Mouse (Mus musculus): ENCODE data around the gene 4930432K21Rik.

4930432K21Rik gene

GRCm38 (mm10) chr8:84193566-84193965, 45.7 kb downstream of the 4930432K21Rik start:
- no peak for DNase-seq

GRCm38 (mm10) chr8:84194224-84194743, 46.5 kb downstream of the 4930432K21Rik start:
- no peak for DNase-seq

- peak; percentile 88 for DNase-seq
These were observed 49.5 kb downstream of the 4930432K21Rik start for GRCm38 (mm10) chr8:84197141-84197921.

- peak; percentile 96 for DNase-seq
These were observed 50.3 kb downstream of the 4930432K21Rik start for GRCm38 (mm10) chr8:84197922-84198774.

GRCm38 (mm10) chr8:84198871-84199270, 51.0 kb downstream of the 4930432K21Rik start:
- DNase-seq = no peak

GRCm38 (mm10) chr8:84199348-84200125, 51.7 kb downstream of the 4930432K21Rik start:
- peak; percentile 37 for DNase-seq

- DNase-seq = peak; percentile 40
These were observed 52.3 kb downstream of the 4930432K21Rik start for GRCm38 (mm10) chr8:84200126-84200555.

GRCm38 (mm10) chr8:84200652-84201544, 53.1 kb downstream of the 4930432K21Rik start:
- DNase-seq = peak; percentile 67

GRCm38 (mm10) chr8:84201545-84202245, 53.9 kb downstream of the 4930432K21Rik start:
- DNase-seq = no peak

GRCm38 (mm10) chr8:84202466-84202865, 54.6 kb downstream of the 4930432K21Rik start:
- DNase-seq = no peak

- peak; percentile 88 for DNase-seq
These were observed 55.4 kb downstream of the 4930432K21Rik start for GRCm38 (mm10) chr8:84202938-84203917.

- peak; percentile 42 for DNase-seq
These were observed 56.3 kb downstream of the 4930432K21Rik start for GRCm38 (mm10) chr8:84203975-84204772.

GRCm38 (mm10) chr8:84205073-84205472, 57.2 kb downstream of the 4930432K21Rik start:
- DNase-seq = no peak

GRCm38 (mm10) chr8:84206666-84207065, 58.8 kb downstream of the 4930432K21Rik start:
- DNase-seq = no peak

GRCm38 (mm10) chr8:84207811-84208210, 60.0 kb downstream of the 4930432K21Rik start:
- DNase-seq = peak; percentile 77

GRCm38 (mm10) chr8:84208381-84209380, 60.9 kb downstream of the 4930432K21Rik start:
- DNase-seq = peak; percentile 68

- peak; percentile 91 for DNase-seq
These were observed 62.5 kb downstream of the 4930432K21Rik start for GRCm38 (mm10) chr8:84210167-84210791.
